Mouse (Mus musculus) heart, embryonic 14.5 days (tissue): ENCODE measurements around the gene Pdlim1. TPM values are rescaled to one million over a fixed set of nuclear protein-coding genes. Genes with fewer than 3 reads are reported as not detected.

ENCODE experiments used
- ATAC-seq: fragments of 200-750 bp; cut with Nextera tagmentation; 2 replicates; pipeline ENCODE4 v1.8.0; 2017; ENCODE audit warnings: low read depth, moderate TSS enrichment; ENCODE audit not compliant: insufficient number of reproducible peaks, insufficient read depth, low FRiP score
- H3K27ac ChIP-seq, 2 experiments: fragments of 200-500 bp in 1 of 2; fragments of 300-500 bp in 1 of 2; sonication (generic) in 1 of 2; replicated peaks in 1 of 2; 2 replicates each; pipeline ENCODE4 v1.5.1; 2012 to 2014; ENCODE audit warnings: low read depth in 2 of 2, low read length in 2 of 2, control low read depth in 1 of 2, mild to moderate bottlenecking in 1 of 2, mixed read lengths in 1 of 2; ENCODE audit not compliant: control insufficient read depth in 1 of 2, insufficient read depth in 1 of 2
- H3K27me3 ChIP-seq: fragments of 300-500 bp; sonication (generic); 2 replicates; pipeline ENCODE4 v1.6.1; 2014; ENCODE audit warnings: mild to moderate bottlenecking, low read length, control low read depth; ENCODE audit not compliant: control insufficient read depth, insufficient read depth
- H3K36me3 ChIP-seq: fragments of 300-500 bp; sonication (generic); 2 replicates; pipeline ENCODE4 v1.6.1; 2014; ENCODE audit warnings: mild to moderate bottlenecking, control low read depth, low read length, mixed read lengths; ENCODE audit not compliant: control insufficient read depth, insufficient read depth
- H3K4me1 ChIP-seq, 2 experiments: fragments of 200-500 bp in 1 of 2; fragments of 300-500 bp in 1 of 2; sonication (generic) in 1 of 2; 2 replicates each; pipeline ENCODE4 v1.6.1; 2012 to 2014; ENCODE audit warnings: low read length in 2 of 2, control low read depth in 1 of 2, mixed read lengths in 1 of 2; ENCODE audit not compliant: control insufficient read depth in 2 of 2, insufficient read depth in 2 of 2
- H3K4me2 ChIP-seq: fragments of 300-500 bp; sonication (generic); 2 replicates; pipeline ENCODE4 v1.6.1; 2014; ENCODE audit warnings: mild to moderate bottlenecking, low read length
- H3K4me3 ChIP-seq, 2 experiments: fragments of 200-500 bp in 1 of 2; fragments of 300-500 bp in 1 of 2; sonication (generic) in 1 of 2; 2 replicates each; pipeline ENCODE4 v1.5.1; 2012 to 2014; ENCODE audit warnings: low read length in 2 of 2, mild to moderate bottlenecking in 2 of 2, control low read depth in 1 of 2, low read depth in 1 of 2, moderate library complexity in 1 of 2; ENCODE audit not compliant: control insufficient read depth in 1 of 2, insufficient read depth in 1 of 2
- H3K9ac ChIP-seq: fragments of 300-500 bp; sonication (generic); 2 replicates; pipeline ENCODE4 v1.6.1; 2014; ENCODE audit warnings: mild to moderate bottlenecking, low read length
- H3K9me3 ChIP-seq: fragments of 300-500 bp; sonication (generic); 2 replicates; pipeline ENCODE4 v1.6.1; 2016; ENCODE audit warnings: low read length, control low read depth; ENCODE audit not compliant: control insufficient read depth
- WGBS: fragments of 180-500 bp; shearing (Covaris S2); extraction: QIAGEN DNeasy Blood & Tissue Kit; methylation state at CpG from one replicate; pipeline ENCODE4 v1.1.7; 2014; 5-methylcytosine and 5-hydroxymethylcytosine counted together
- polyA plus RNA-seq: library from polyadenylated mRNA; unstranded; fragments of >200 nt; fragmentation: Nextera tagmentation; extraction: Ambion mirVana; gene quantifications from 2 replicates; pipeline ENCODE4 v1.2.1, GENCODE M21; 2014

Pdlim1 gene
- polyA plus RNA-seq, 1 experiment from 2014 or later = 278 TPM

- Histone ChIP-seq H3K9ac (peak overlapping the region; percentile 94), H3K36me3 (0 out of 2 replicates have a peak, but pooled peaks cover 4% of the 10 kb centered on the region), H3K27ac (peak overlapping the region; percentile 79 to 88), H3K4me3 (peak overlapping the region; percentile 81 to 95), H3K27me3 (no peaks in the 10 kb centered on the region), H3K4me2 (peak overlapping the region; percentile 87), H3K4me1 (peaks cover 10 to 28% of the 10 kb centered on the region in 2 experiments), H3K9me3 (no peaks in the 10 kb centered on the region)
- peak; percentile 29; the same call in 1 of the 2 replicates for ATAC-seq
- WGBS = 3% methylated on average over 63 of the region's 63 CpGs
These were observed 1.0 kb downstream of the Pdlim1 start for GRCm38 (mm10) chr19:40270351-40271307.

GRCm38 (mm10) chr19:40269526-40269925 lies 2.1 kb downstream of the Pdlim1 start:
- Histone ChIP-seq H3K9me3 (no peaks in the 10 kb centered on the region), H3K27me3 (no peaks in the 10 kb centered on the region), H3K4me1 (peaks cover 10 to 28% of the 10 kb centered on the region in 2 experiments), H3K9ac (peak overlapping the region; percentile 94), H3K27ac (peak overlapping the region in 1 of 2 experiments; percentile 88; a peak in 2 of 4 replicates), H3K36me3 (peaks cover 11% of the 10 kb centered on the region; the same call in 1 of the 2 replicates), H3K4me3 (peak overlapping the region; percentile 14 to 95; a peak in 3 of 4 replicates), H3K4me2 (peak overlapping the region; percentile 87)
- 28% methylated on average over 5 of the region's 5 CpGs for WGBS
- no peak for ATAC-seq

DNA sequence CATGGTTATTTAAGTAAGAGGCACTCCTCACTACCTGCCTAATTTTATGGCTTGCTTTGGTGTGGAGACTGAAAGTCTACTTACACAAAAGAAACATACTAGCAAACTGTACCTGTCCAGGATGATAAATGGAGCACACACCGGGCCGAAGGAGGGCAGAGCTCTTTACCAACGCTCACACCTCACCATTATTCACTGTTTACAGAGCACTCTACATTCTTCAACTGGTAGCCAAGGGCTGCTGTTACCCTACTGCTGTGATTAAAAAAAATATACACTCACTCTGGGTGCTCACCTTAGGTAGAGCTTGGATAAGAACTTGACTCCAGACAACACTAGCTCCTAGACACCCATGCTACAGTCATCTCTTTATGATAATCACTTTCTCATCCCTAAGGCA lies 3.1 kb downstream of the Pdlim1 start:
- peaks cover 10 to 28% of the 10 kb centered on the region in 2 experiments for H3K4me1 ChIP-seq
- H3K4me3 ChIP-seq = no peak overlapping the region
- no peaks in the 10 kb centered on the region for H3K27me3 ChIP-seq
- H3K36me3 ChIP-seq = peaks cover 11% of the 10 kb centered on the region; the same call in 1 of the 2 replicates
- 76% methylated on average over 3 of the region's 3 CpGs for WGBS
- no peak overlapping the region for H3K27ac ChIP-seq
- H3K4me2 ChIP-seq = peak overlapping the region; percentile 45
- no peak for ATAC-seq
- no peak overlapping the region for H3K9ac ChIP-seq
- no peaks in the 10 kb centered on the region for H3K9me3 ChIP-seq

DNA sequence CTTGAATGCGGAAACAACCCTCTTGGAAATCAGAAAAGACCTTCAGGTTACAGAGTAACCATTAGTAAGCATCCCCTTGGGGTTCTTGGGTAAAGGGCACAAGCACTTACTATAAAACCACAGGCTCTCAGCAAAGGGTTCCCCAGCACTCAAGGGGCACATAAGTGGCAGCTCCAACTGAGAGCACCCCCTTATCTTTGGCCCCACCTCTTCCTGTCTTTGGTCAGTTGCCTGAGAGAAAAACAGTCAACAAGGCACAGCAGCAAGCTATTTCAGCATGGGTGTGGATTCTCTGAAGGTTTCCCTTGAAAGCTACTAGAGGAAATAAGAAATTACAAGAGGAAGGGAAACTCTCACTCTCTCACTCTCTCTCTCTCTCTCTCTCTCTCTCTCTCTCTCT lies 4.3 kb downstream of the Pdlim1 start:
- peak overlapping the region; percentile 25; the same call in 1 of the 2 replicates for H3K9ac ChIP-seq
- ATAC-seq = no peak

DNA sequence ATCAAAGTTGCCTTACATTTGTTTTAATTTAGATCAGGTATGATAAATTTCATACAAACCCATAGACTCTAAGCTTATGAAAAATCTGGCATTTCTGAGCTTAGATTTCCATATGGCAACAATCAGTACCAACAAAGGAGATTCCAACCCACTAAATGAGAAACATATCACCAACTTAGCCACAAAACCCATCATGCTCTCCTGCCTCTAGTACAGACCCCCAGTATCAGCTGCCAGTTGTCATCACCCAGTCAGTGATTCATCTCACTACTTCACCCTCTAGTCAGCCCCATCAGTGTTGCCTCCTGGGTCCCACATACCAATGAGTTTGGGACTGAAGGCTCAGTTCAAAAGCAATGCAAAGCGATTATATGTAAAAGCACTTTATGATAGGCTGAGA lies 12.2 kb downstream of the Pdlim1 start:
- no peak for ATAC-seq
- Histone ChIP-seq H3K9ac (no peak overlapping the region), H3K9me3 (no peaks in the 10 kb centered on the region), H3K4me2 (no peak overlapping the region), H3K4me1 (peaks cover 28 to 55% of the 10 kb centered on the region in 2 experiments), H3K27me3 (no peaks in the 10 kb centered on the region), H3K4me3 (no peak overlapping the region), H3K27ac (no peak overlapping the region), H3K36me3 (no peaks in the 10 kb centered on the region)
- 35% methylated on average over 1 of the region's 1 CpGs for WGBS

More for the DNA sequence above, 4.3 kb downstream of the Pdlim1 start:
- peaks cover 10 to 28% of the 10 kb centered on the region in 2 experiments for H3K4me1 ChIP-seq
- no peak overlapping the region for H3K4me3 ChIP-seq
- H3K27ac ChIP-seq = peak overlapping the region in 1 of 2 experiments; percentile 33; a peak in 1 of 4 replicates
- H3K9me3 ChIP-seq = no peaks in the 10 kb centered on the region
- H3K27me3 ChIP-seq = no peaks in the 10 kb centered on the region
- H3K36me3 ChIP-seq = peaks cover 11% of the 10 kb centered on the region; the same call in 1 of the 2 replicates
- H3K4me2 ChIP-seq = no peak overlapping the region
- WGBS = 91% methylated on average over 1 of the region's 1 CpGs

GRCm38 (mm10) chr19:40257396-40257795 lies 14.2 kb downstream of the Pdlim1 start:
- Histone ChIP-seq H3K27me3 (no peaks in the 10 kb centered on the region), H3K4me3 (no peak overlapping the region), H3K27ac (no peak overlapping the region), H3K4me1 (peaks cover 36 to 66% of the 10 kb centered on the region in 2 experiments), H3K36me3 (no peaks in the 10 kb centered on the region), H3K9ac (no peak overlapping the region; the same call in 1 of the 2 replicates), H3K4me2 (no peak overlapping the region), H3K9me3 (no peaks in the 10 kb centered on the region)
- ATAC-seq = no peak
- WGBS = 41% methylated on average over 4 of the region's 4 CpGs

- H3K4me3 ChIP-seq = no peak overlapping the region
- H3K9me3 ChIP-seq = no peaks in the 10 kb centered on the region
- no peak overlapping the region for H3K27ac ChIP-seq
- no peak for ATAC-seq
- no peak overlapping the region for H3K4me2 ChIP-seq
- no peaks in the 10 kb centered on the region for H3K27me3 ChIP-seq
- no peak overlapping the region for H3K9ac ChIP-seq
- peaks cover 6% of the 10 kb centered on the region for H3K36me3 ChIP-seq
- WGBS = 37% methylated on average over 2 of the region's 2 CpGs
- H3K4me1 ChIP-seq = peaks cover 36 to 66% of the 10 kb centered on the region in 2 experiments
These were observed 15.1 kb downstream of the Pdlim1 start for GRCm38 (mm10) chr19:40256376-40257050.
